Mouse (Mus musculus) skeletal muscle tissue, adult 2 months (tissue): ENCODE measurements at regions not wholly inside any gene's neighbourhood (a gene's known extent, or its start where the extent isn't known, plus 50 kb on each side); places are given as distances from the start of the nearest gene placed in this dataset.

Experiments
- DNase-seq: peaks from one replicate; pipeline ENCODE4 v3.0.0-alpha.2; 2012; ENCODE audit warnings: low read depth, low spot score

DNA sequence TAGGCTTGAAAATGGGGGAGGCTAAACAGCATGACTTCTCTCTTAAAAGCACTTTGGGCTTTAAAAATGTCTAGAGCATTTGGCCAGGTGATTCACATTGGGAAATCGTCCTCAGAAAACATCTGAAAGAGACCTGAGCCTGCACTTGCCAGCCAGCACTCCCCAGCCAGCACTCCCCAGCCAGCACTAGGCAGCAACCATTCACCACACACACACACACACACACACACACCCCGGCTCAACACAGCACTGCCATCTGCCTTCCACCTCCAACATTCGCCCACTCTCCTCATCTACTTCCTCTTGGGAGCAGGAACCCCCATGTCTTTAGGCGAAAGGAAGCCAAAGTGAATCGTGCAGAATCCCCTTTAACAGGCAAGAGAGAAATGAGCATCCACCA, 85.4 kb downstream of the Atp23 start:
- DNase-seq = no peak

DNA sequence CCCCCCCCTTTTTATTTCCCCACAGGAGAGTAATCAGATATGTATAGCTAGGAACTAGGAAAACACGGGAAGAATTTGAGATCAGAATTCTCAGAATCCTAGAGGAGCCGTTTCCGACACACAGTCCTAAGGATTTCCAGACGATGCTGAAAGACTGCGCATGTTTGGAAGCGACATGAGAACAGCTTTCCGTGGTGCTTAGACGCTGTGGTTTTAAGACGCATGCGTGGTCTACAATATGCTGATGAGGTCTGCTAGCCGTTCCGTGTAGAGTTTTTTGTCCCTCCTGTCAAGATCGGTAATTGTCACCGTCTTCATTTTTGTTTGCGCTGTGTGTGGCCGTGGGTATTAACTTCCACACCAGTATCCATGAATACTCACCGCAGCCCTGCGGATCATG, 86.2 kb downstream of the Atp23 start:
- no peak for DNase-seq

GRCm38 (mm10) chr10:126813051-126813593, 88.0 kb downstream of the Atp23 start:
- no peak for DNase-seq

DNA sequence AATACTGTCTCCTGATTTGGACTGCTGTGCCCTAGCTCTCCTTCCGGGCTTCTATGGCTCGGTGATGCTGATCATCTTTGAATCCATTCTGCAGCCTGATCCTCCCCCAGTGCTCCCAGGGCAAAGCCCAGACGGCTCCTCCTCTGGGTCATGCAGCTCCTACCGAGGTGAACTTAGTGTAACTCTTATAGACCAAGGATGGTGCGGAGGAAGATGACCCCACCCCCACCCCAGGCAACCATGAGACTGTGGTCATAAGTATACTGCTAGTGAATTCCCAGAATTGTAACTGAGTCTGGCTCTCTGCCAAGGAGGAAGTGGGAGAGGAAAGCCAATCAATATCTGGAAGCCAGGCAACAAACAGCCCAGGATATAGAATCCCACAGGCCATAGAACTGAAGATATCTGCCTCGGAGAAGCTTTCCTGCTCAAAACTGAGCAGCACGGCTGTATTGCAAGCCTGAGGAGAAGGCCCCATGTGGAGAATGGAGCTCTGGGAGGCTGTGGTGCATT, 88.9 kb downstream of the Atp23 start:
- peak; percentile 5 for DNase-seq

DNA sequence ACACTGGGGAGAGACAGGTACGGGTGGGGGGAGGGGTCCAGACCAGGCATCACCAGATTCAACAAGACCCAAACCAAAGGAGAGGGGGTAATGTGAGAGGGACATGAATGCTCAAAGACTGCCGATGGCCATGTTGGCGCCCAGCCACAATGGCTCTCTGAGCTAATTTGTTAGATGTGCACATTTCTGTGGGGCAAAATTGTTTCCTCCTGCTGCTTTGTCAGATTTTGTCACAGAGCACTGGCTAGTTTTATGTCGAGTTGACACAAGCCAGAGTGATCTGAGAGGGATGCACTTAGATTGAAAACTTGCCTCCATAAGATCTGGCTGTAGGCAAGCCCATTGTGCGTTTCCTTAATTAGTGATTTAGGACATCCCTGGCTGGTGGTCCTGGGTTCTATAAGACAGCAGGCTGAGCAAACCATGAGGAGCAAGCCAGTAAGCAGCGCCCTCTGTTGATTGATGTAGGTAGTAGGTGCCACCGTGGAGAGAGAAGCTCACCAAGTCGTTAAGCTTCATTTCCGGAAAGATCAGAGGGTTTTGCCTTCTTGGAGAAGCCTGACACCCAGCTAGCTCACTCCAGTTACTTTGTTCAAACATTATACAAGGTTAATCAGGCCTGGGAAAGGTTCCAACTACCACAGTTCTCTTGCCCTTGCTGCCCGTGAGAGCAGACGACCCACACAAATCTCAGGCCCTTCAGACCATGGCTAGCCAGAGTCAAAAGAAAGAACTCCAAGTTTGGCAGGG, 90.6 kb downstream of the Atp23 start:
- DNase-seq = no peak

DNA sequence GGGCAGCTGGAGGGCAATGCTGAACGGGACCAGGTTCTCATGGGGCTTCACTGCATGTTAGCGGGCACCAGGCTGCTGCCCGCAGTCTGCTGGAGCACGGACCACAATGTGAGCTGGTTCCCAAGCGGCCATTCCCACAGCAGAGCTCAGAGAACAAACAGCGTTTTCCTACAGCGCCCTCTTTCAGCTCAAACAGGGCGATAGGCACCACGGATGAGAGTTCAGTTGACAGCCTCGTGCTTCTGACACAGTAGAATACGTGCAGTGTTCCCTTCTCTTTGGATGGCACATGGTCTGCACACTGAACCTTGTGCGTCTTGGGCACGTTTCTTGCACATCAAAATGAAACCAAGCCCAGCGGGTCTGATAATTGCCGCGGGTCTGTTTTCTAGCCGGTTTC, 91.6 kb downstream of the Atp23 start:
- no peak for DNase-seq

- no peak for DNase-seq
These were observed 94.3 kb downstream of the Atp23 start for GRCm38 (mm10) chr10:126806881-126807280.

DNA sequence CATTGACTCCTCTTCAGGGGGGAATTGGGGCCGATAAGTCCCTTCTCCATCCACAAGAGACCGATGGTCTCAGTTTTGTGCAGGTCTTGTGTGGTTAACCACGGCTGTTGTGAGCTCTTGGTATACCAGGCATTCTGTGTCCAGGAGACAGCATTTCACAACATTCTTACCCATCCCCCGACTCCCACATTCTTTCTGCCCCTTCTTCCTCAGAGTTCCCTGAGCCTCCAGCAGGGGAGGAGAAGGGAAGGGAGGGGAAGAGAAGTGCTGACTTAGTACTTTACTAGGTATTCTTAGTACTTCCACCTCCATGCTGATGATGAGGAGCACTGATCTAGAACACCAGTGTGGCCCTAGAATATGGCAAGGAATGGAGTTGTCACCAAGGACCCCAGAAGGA, 98.4 kb downstream of the Atp23 start:
- no peak for DNase-seq

GRCm38 (mm10) chr10:126799393-126799792, 101.8 kb downstream of the Atp23 start:
- no peak for DNase-seq

- DNase-seq = no peak
These were observed 108.0 kb downstream of the Atp23 start for GRCm38 (mm10) chr10:126793136-126793535.

- no peak for DNase-seq
These were observed 108.8 kb downstream of the Atp23 start for GRCm38 (mm10) chr10:126792371-126792835.

GRCm38 (mm10) chr10:126788277-126788676, 112.9 kb downstream of the Atp23 start:
- no peak for DNase-seq

- no peak for DNase-seq
These were observed 118.0 kb downstream of the Atp23 start for GRCm38 (mm10) chr10:126783161-126783560.

GRCm38 (mm10) chr10:126776603-126777002, 124.6 kb downstream of the Atp23 start:
- DNase-seq = no peak

GRCm38 (mm10) chr10:126775946-126776345, 125.2 kb downstream of the Atp23 start:
- DNase-seq = no peak

GRCm38 (mm10) chr10:126770446-126771020, 130.6 kb downstream of the Atp23 start:
- DNase-seq = no peak

GRCm38 (mm10) chr10:126765648-126766047, 135.5 kb downstream of the Atp23 start:
- DNase-seq = no peak

GRCm38 (mm10) chr10:126764740-126765139, 136.4 kb downstream of the Atp23 start:
- no peak for DNase-seq

DNA sequence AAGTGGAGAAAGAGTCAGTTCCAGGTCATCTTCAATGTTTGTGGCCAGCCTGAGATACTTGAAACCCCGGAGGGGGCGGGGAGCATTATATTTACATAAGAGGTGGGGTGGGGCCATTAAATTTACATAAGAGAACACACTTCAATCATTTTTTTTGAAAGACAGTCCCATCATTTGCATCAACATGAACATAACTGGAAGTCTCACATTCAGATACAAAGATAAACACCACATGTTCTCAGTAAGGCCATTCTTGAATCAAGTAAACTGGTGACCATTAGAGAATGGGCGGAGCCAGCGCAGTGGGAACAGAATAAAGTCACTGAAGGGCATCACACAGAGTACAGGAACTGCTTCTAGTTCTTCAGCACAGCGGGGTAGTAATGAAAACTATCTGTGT, 137.2 kb downstream of the Atp23 start:
- no peak for DNase-seq

DNA sequence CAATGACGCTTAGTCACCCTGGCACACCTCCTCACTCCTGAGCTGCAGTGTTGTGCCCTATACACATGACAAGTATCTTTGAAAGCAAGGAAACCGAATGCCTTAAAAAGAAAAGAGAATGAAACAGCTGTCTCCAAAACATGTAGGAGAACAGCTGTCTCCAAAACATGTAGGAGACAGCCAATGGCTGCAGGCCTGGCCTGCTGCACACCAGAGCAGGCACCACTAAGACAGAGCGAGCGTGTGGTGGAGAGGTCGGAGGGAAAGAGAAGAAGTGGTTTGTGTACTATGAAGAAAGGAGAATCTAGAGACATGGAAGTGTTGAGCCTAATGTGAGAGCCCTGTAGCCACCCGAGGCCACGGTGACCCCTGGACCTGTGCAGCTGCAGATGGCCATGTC, 142.5 kb downstream of the Atp23 start:
- no peak for DNase-seq

- DNase-seq = no peak
These were observed 148.0 kb downstream of the Atp23 start for GRCm38 (mm10) chr10:126753201-126753600.

DNA sequence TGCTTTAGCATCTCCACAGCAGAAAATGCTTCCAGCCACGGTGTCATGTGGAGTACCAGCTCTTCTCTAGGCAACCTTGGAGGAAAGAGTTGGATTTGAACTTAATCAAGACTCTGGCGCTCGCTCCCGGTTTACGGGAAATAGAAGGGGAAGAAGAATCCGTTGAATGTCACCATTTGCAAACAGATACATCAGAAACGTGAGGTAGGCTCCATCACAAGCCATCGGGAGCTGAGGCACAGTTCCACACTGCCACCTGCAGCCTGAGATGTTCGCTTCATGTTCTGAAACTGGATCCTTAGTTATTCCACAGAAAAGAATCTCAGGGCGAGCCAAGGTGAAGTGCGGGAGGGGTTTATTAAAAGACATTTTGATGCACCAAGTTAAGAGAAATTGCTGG, 148.5 kb downstream of the Atp23 start:
- DNase-seq = no peak
